Mouse (Mus musculus): ENCODE measurements around the gene Rnf167. TPM values are rescaled to one million over a fixed set of nuclear protein-coding genes. Genes with fewer than 3 reads are reported as not detected.

The Rnf167 gene
- polyA plus RNA-seq, 1 experiment, result 44.0 TPM

- Histone ChIP-seq H3K27ac (replicated peaks; ENCODE audit: low read depth, low read length) (peak overlapping the region; percentile 90), H3K4me1 (ENCODE audit: control insufficient read depth, insufficient read depth, insufficient read length, low read length) (peaks cover 4% of the 10 kb centered on the region; the same call in 1 of the 2 replicates), H3K4me3 (ENCODE audit: insufficient read depth, low read depth, low read length) (peak overlapping the region; percentile 80)
Measured at GRCm38 (mm10) chr11:70688372-70688771, 41.3 kb downstream of the Rnf167 start.

GRCm38 (mm10) chr11:70689578-70689977 lies 42.5 kb downstream of the Rnf167 start:
- Histone ChIP-seq H3K4me3 (ENCODE audit: insufficient read depth, low read depth, low read length) (no peak overlapping the region), H3K4me1 (ENCODE audit: control insufficient read depth, insufficient read depth, insufficient read length, low read length) (peaks cover 4% of the 10 kb centered on the region; the same call in 1 of the 2 replicates), H3K27ac (replicated peaks; ENCODE audit: low read depth, low read length) (no peak overlapping the region)

DNA sequence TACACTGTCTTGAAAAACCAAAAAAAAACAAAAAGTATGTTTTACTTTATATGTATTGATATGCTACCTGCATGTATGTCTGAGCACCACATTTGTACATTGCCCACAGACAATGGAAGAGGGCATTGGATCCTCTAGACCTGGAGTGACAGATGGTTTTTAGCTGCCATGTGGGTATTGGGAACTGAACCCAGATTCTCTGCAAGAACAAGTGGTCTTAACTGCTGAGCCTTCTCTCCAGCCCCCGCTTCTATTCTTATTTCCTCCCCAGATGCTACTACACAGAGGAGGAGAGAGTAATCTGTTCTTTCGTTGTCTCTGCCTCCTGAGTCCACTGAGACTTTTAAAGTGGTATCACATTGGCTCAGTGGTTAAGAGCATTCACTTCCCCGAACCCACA lies 46.5 kb downstream of the Rnf167 start:
- H3K27ac ChIP-seq (replicated peaks; ENCODE audit: low read depth, low read length), result no peak overlapping the region
- H3K4me3 ChIP-seq (ENCODE audit: insufficient read depth, low read depth, low read length), result no peak overlapping the region
- H3K4me1 ChIP-seq (ENCODE audit: control insufficient read depth, insufficient read depth, insufficient read length, low read length), result peaks cover 3% of the 10 kb centered on the region; the same call in 1 of the 2 replicates

- Histone ChIP-seq H3K27ac (replicated peaks; ENCODE audit: low read depth, low read length) (no peak overlapping the region), H3K4me3 (ENCODE audit: insufficient read depth, low read depth, low read length) (no peak overlapping the region), H3K4me1 (ENCODE audit: control insufficient read depth, insufficient read depth, insufficient read length, low read length) (peaks cover 2% of the 10 kb centered on the region; the same call in 1 of the 2 replicates)
Measured at GRCm38 (mm10) chr11:70697376-70697775, 50.3 kb downstream of the Rnf167 start.

GRCm38 (mm10) chr11:70699051-70699450 lies 52.0 kb downstream of the Rnf167 start:
- peaks cover 11% of the 10 kb centered on the region for H3K4me1 ChIP-seq (ENCODE audit: control insufficient read depth, insufficient read depth, insufficient read length, low read length)
- peak overlapping the region; percentile 40 for H3K4me3 ChIP-seq (ENCODE audit: insufficient read depth, low read depth, low read length)
- H3K27ac ChIP-seq (replicated peaks; ENCODE audit: low read depth, low read length), result peak overlapping the region; percentile 89

- Histone ChIP-seq H3K4me1 (ENCODE audit: control insufficient read depth, insufficient read depth, insufficient read length, low read length) (peaks cover 11% of the 10 kb centered on the region), H3K27ac (replicated peaks; ENCODE audit: low read depth, low read length) (peak within 1 kb of the TSS; percentile 99), H3K4me3 (ENCODE audit: insufficient read depth, low read depth, low read length) (peak within 1 kb of the TSS; percentile 75)
Measured at GRCm38 (mm10) chr11:70699722-70700556, 52.9 kb downstream of the Rnf167 start, which contains the start of the genes Inca1 and Kif1c. Gene Inca1, minus strand, starts transcription at chr11:70700155. Gene Kif1c, plus strand, starts transcription at chr11:70700548.

GRCm38 (mm10) chr11:70700613-70701012 lies 53.6 kb downstream of the Rnf167 start:
- H3K4me3 ChIP-seq (ENCODE audit: insufficient read depth, low read depth, low read length), result peak overlapping the region; percentile 75
- peaks cover 11% of the 10 kb centered on the region for H3K4me1 ChIP-seq (ENCODE audit: control insufficient read depth, insufficient read depth, insufficient read length, low read length)
- peak overlapping the region; percentile 93 for H3K27ac ChIP-seq (replicated peaks; ENCODE audit: low read depth, low read length)

Other genes starting within 250 kb of the Rnf167 start
- gene Pelp1, start 237.2 kb upstream of the Rnf167 start, polyA plus RNA-seq (2012; ENCODE audit: insufficient read depth, insufficient read length, missing spikeins), result 4.6 and 5.4 TPM in 2 replicates
- 8.2 and 13.4 TPM in 2 replicates for gene Arrb2, start 214.6 kb upstream of the Rnf167 start, polyA plus RNA-seq (2012; ENCODE audit: insufficient read depth, insufficient read length, missing spikeins)
- gene Med11, start 195.3 kb upstream of the Rnf167 start, polyA plus RNA-seq (2012; ENCODE audit: insufficient read depth, insufficient read length, missing spikeins), result 15.0 and 16.7 TPM in 2 replicates
- 0.42 TPM in 1 of 2 replicates, not detected in the other for gene Zmynd15, start 187.8 kb upstream of the Rnf167 start, polyA plus RNA-seq (2012; ENCODE audit: insufficient read depth, insufficient read length, missing spikeins)
- gene Cxcl16, start 187.3 kb upstream of the Rnf167 start, polyA plus RNA-seq (2012; ENCODE audit: insufficient read depth, insufficient read length, missing spikeins), result 5.0 TPM in 2 replicates
- not detected in 2 replicates for gene Tm4sf5, start 142.0 kb upstream of the Rnf167 start, polyA plus RNA-seq (2012; ENCODE audit: insufficient read depth, insufficient read length, missing spikeins)
- gene Vmo1, start 132.6 kb upstream of the Rnf167 start, polyA plus RNA-seq (2012; ENCODE audit: insufficient read depth, insufficient read length, missing spikeins), result not detected in 2 replicates
- gene Gltpd2, start 128.0 kb upstream of the Rnf167 start, polyA plus RNA-seq (2012; ENCODE audit: insufficient read depth, insufficient read length, missing spikeins), result not detected in 2 replicates
- 221 and 229 TPM in 2 replicates for gene Psmb6, start 121.9 kb upstream of the Rnf167 start, polyA plus RNA-seq (2012; ENCODE audit: insufficient read depth, insufficient read length, missing spikeins)
- gene Gm40193, start 114.3 kb upstream of the Rnf167 start, polyA plus RNA-seq (2012; ENCODE audit: insufficient read depth, insufficient read length, missing spikeins), result not detected in 2 replicates
- 2.2 and 5.9 TPM in 2 replicates for gene Pld2, start 107.2 kb upstream of the Rnf167 start, polyA plus RNA-seq (2012; ENCODE audit: insufficient read depth, insufficient read length, missing spikeins)
- 14.5 and 18.5 TPM in 2 replicates for gene Mink1, start 84.4 kb upstream of the Rnf167 start, polyA plus RNA-seq (2012; ENCODE audit: insufficient read depth, insufficient read length, missing spikeins)
- not detected in 2 replicates for gene 4930544D05Rik, start 31.4 kb upstream of the Rnf167 start, polyA plus RNA-seq (2012; ENCODE audit: insufficient read depth, insufficient read length, missing spikeins)
- not detected in 2 replicates for gene Chrne, start 28.0 kb upstream of the Rnf167 start, polyA plus RNA-seq (2012; ENCODE audit: insufficient read depth, insufficient read length, missing spikeins)
- gene Gp1ba, start 8.1 kb upstream of the Rnf167 start, polyA plus RNA-seq (2012; ENCODE audit: insufficient read depth, insufficient read length, missing spikeins), result not detected in 2 replicates
- gene Slc25a11, start 244 bp downstream of the Rnf167 start, polyA plus RNA-seq (2012; ENCODE audit: insufficient read depth, insufficient read length, missing spikeins), result 166 and 170 TPM in 2 replicates
- 244 and 265 TPM in 2 replicates for gene Pfn1, start 7.4 kb downstream of the Rnf167 start, polyA plus RNA-seq (2012; ENCODE audit: insufficient read depth, insufficient read length, missing spikeins)
- 40.8 and 79.3 TPM in 2 replicates for gene Eno3, start 10.0 kb downstream of the Rnf167 start, polyA plus RNA-seq (2012; ENCODE audit: insufficient read depth, insufficient read length, missing spikeins)
- gene Spag7, start 22.2 kb downstream of the Rnf167 start, polyA plus RNA-seq (2012; ENCODE audit: insufficient read depth, insufficient read length, missing spikeins), result 74.7 and 107 TPM in 2 replicates
- 15.8 and 16.3 TPM in 2 replicates for gene Camta2, start 40.9 kb downstream of the Rnf167 start, polyA plus RNA-seq (2012; ENCODE audit: insufficient read depth, insufficient read length, missing spikeins)
- 15.7 and 24.0 TPM in 2 replicates for gene Inca1, start 52.9 kb downstream of the Rnf167 start, polyA plus RNA-seq (2012; ENCODE audit: insufficient read depth, insufficient read length, missing spikeins)
- 93.8 and 106 TPM in 2 replicates for gene Kif1c, start 53.3 kb downstream of the Rnf167 start, polyA plus RNA-seq (2012; ENCODE audit: insufficient read depth, insufficient read length, missing spikeins)
- gene Zfp3, start 117.0 kb downstream of the Rnf167 start, polyA plus RNA-seq (2012; ENCODE audit: insufficient read depth, insufficient read length, missing spikeins), result 3.5 and 5.5 TPM in 2 replicates
- gene Scimp, start 165.4 kb downstream of the Rnf167 start, polyA plus RNA-seq (2012; ENCODE audit: insufficient read depth, insufficient read length, missing spikeins), result not detected in 2 replicates
- gene Rabep1, start 197.5 kb downstream of the Rnf167 start, polyA plus RNA-seq (2012; ENCODE audit: insufficient read depth, insufficient read length, missing spikeins), result 20.5 and 22.8 TPM in 2 replicates

All from brown adipose tissue, adult 24 weeks (tissue).